Mouse (Mus musculus): Measurements from ENCODE around the gene Cd24a.

GRCm38 (mm10) chr10:43630634-43631033, 52.5 kb downstream of the Cd24a start:
- peak; percentile 94 for TF ChIP-seq TAL1 (IDR thresholded peaks at IDR 0.05; ENCODE audit: low read length)
- peak; percentile 87 for TF ChIP-seq GATA1 (IDR thresholded peaks at IDR 0.05; ENCODE audit: low read length)
